Mouse (Mus musculus) forebrain, embryonic 16.5 days (tissue): ENCODE results near the gene Zfr. TPM values are rescaled to one million over a fixed set of nuclear protein-coding genes. Genes with fewer than 3 reads are reported as not detected.

ENCODE experiments used
- ATAC-seq: fragments of 200-750 bp; cut with Nextera tagmentation; 2 replicates; pipeline ENCODE4 v1.8.0; 2017; ENCODE audit warnings: mild to moderate bottlenecking, moderate library complexity
- H3K27ac ChIP-seq: fragments of 300-500 bp; sonication (generic); 2 replicates; pipeline ENCODE4 v1.5.1; 2014; ENCODE audit warnings: low read length, control low read depth
- H3K27me3 ChIP-seq: fragments of 300-500 bp; sonication (generic); replicated peaks from 2 replicates; pipeline ENCODE4 v1.6.1; 2014; ENCODE audit warnings: low read length; ENCODE audit not compliant: control insufficient read depth, insufficient read depth
- H3K36me3 ChIP-seq: fragments of 300-500 bp; sonication (generic); 2 replicates; pipeline ENCODE4 v1.6.1; 2014; ENCODE audit not compliant: control insufficient read depth, insufficient read depth
- H3K4me1 ChIP-seq: fragments of 300-500 bp; sonication (generic); replicated peaks from 2 replicates; pipeline ENCODE4 v1.6.1; 2014; ENCODE audit warnings: low read length; ENCODE audit not compliant: control insufficient read depth, insufficient read depth
- H3K4me2 ChIP-seq: fragments of 300-500 bp; sonication (generic); 2 replicates; pipeline ENCODE4 v1.6.1; 2014; ENCODE audit warnings: mild to moderate bottlenecking, low read length, control low read depth
- H3K4me3 ChIP-seq: fragments of 300-500 bp; sonication (generic); replicated peaks from 2 replicates; pipeline ENCODE4 v1.5.1; 2014; ENCODE audit warnings: mild to moderate bottlenecking, low read length, control low read depth
- H3K9ac ChIP-seq: fragments of 300-500 bp; sonication (generic); replicated peaks from 2 replicates; pipeline ENCODE4 v1.6.1; 2014; ENCODE audit warnings: low read depth, low read length, control low read depth
- H3K9me3 ChIP-seq: fragments of 300-500 bp; sonication (generic); 2 replicates; pipeline ENCODE4 v1.6.1; 2016; ENCODE audit warnings: low read length; ENCODE audit not compliant: control insufficient read depth
- WGBS: fragments of 180-500 bp; shearing (Covaris S2); extraction: QIAGEN DNeasy Blood & Tissue Kit; methylation state at CpG from one replicate; pipeline ENCODE4 v1.1.7; 2014; 5-methylcytosine and 5-hydroxymethylcytosine counted together
- polyA plus RNA-seq: library from polyadenylated mRNA; unstranded; fragments of >200 nt; fragmentation: Nextera tagmentation; extraction: Ambion mirVana; gene quantifications from 2 replicates; pipeline ENCODE4 v1.2.1, GENCODE M21; 2015

Zfr gene
- 124 and 142 TPM in 2 replicates for polyA plus RNA-seq

- Histone ChIP-seq H3K4me3 (peak within 1 kb of the TSS; percentile 73), H3K27ac (peak within 1 kb of the TSS; percentile 91), H3K9ac (peak within 1 kb of the TSS; percentile 95), H3K9me3 (no peaks in the 10 kb centered on the region), H3K4me2 (peak within 1 kb of the TSS; percentile 93), H3K4me1 (peaks cover 9% of the 10 kb centered on the region), H3K36me3 (no peaks in the 10 kb centered on the region), H3K27me3 (no peaks in the 10 kb centered on the region)
- peak; percentile 96 for ATAC-seq
- under 1% methylated on average over 53 of the region's 59 CpGs for WGBS
Measured at GRCm38 (mm10) chr15:12117242-12118092, at the start of gene Zfr. Gene Zfr (plus strand): TSS chr15:12117831.

- Histone ChIP-seq H3K4me2 (no peak overlapping the region), H3K36me3 (no peaks in the 10 kb centered on the region), H3K4me3 (no peak overlapping the region), H3K27ac (no peak overlapping the region), H3K27me3 (no peaks in the 10 kb centered on the region), H3K9me3 (no peaks in the 10 kb centered on the region), H3K9ac (no peak overlapping the region), H3K4me1 (peaks cover 9% of the 10 kb centered on the region)
- no peak for ATAC-seq
- WGBS: 41% methylated on average over 2 of the region's 2 CpGs
Measured at GRCm38 (mm10) chr15:12067971-12068370, 49.7 kb upstream of the Zfr start.

DNA sequence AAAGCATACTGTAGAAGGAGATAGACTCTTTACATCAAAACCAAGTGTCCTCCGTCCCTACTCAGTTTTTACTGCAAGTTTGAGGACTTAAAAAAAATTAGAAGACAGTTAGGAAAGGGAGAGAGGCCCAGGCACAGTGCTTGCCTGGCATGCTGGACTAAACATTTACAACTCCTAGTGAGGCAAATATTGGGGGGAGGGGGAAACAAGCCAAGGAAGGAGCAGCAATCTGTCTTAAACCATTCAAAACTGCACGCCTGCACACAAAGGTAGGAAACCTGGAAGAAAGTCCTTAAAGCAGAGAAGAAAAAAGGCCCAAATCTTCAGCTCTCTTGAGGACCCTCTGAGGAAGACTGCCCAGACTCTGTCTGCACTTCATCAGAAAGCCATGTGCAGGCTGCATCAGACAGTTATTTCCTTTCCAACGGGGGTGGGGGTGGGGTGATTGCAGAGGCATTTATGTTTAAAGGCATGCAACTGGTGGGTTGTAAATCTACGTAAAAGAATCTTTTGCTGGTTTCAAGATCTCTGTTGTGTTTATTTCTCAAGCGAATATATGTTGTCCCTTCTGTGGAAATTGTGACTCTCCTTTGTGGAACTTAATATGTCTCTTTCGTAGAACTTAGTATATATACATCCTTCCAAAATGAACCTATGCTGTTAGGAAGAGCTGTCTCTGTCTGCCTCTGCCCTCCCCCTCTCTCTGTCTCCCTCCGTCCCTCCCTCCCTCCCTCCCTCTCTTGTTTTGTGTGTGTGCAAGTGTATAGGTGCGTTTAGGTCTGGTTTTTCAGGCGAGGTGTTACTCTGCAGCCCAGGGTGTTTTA, 49.0 kb upstream of the Zfr start:
- Histone ChIP-seq H3K4me1 (peaks cover 9% of the 10 kb centered on the region), H3K9me3 (no peaks in the 10 kb centered on the region), H3K4me3 (no peak overlapping the region), H3K36me3 (no peaks in the 10 kb centered on the region), H3K9ac (no peak overlapping the region), H3K27me3 (no peaks in the 10 kb centered on the region), H3K27ac (no peak overlapping the region), H3K4me2 (no peak overlapping the region)
- WGBS: 68% methylated on average over 9 of the region's 9 CpGs
- no peak for ATAC-seq

DNA sequence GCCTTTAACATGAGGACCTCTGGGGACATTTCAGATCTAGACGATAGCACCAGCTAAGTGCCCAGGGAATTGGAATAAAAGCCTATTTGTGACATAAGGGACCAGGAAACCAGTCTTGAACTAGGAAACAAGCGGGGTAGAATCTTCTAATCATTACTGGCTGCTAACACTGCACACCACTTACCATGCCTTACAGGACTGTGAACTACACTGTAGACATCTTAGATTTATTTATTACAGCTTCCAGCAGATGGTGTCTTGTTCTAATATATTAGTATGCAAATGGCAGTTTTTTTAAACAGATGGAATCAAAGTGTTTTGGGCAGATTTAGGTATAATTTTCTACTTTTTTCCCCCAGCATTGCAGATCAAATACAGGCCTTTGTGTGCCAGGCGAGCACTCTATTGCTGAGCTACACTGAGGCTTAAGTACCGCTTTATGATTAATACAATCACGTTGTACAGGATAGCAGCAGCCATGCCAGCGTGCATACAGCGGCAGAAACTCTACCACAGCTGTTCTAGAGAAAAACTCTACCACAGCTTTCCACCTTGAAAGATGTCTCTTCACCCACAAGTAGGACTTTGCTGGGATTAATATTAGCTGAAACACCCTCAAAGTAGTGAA, 44.8 kb upstream of the Zfr start:
- no peak overlapping the region for H3K4me2 ChIP-seq
- H3K4me3 ChIP-seq: no peak overlapping the region
- H3K9ac ChIP-seq: no peak overlapping the region
- WGBS: 69% methylated on average over 7 of the region's 7 CpGs
- H3K27me3 ChIP-seq: no peaks in the 10 kb centered on the region
- no peaks in the 10 kb centered on the region; the same call in 1 of the 2 replicates for H3K4me1 ChIP-seq
- no peaks in the 10 kb centered on the region for H3K36me3 ChIP-seq
- peak overlapping the region; percentile 51; the same call in 1 of the 2 replicates for H3K27ac ChIP-seq
- H3K9me3 ChIP-seq: no peaks in the 10 kb centered on the region
- ATAC-seq: peak; percentile 80

- H3K27ac ChIP-seq: no peak overlapping the region
- H3K4me3 ChIP-seq: no peak overlapping the region
- no peaks in the 10 kb centered on the region for H3K36me3 ChIP-seq
- no peak overlapping the region for H3K4me2 ChIP-seq
- 78% methylated on average over 6 of the region's 6 CpGs for WGBS
- H3K27me3 ChIP-seq: no peaks in the 10 kb centered on the region
- ATAC-seq: no peak
- no peak overlapping the region for H3K9ac ChIP-seq
- no peaks in the 10 kb centered on the region for H3K9me3 ChIP-seq
- H3K4me1 ChIP-seq: no peaks in the 10 kb centered on the region
Measured at GRCm38 (mm10) chr15:12074426-12074825, 43.2 kb upstream of the Zfr start.

DNA sequence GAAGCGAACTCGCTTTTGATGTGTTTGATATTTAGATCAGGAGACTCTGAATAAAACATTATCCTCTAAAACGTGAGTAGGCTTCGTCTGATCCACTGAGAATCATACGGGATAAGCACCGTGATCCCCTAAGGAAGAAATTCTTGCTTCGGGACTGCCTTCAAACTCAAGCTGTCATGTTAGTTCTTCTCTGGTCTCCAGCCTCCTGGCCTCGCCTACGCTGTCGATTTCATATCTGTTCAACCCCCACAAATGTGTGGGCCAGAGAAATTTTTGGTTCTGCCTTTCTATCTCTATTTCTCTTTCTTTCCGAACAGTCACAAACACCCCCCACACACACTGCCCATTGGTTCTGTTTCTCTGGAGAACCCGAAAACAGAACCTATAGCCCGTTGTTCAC, 35.3 kb upstream of the Zfr start:
- no peaks in the 10 kb centered on the region for H3K36me3 ChIP-seq
- no peak overlapping the region for H3K4me2 ChIP-seq
- H3K9ac ChIP-seq: no peak overlapping the region
- no peaks in the 10 kb centered on the region for H3K9me3 ChIP-seq
- no peak overlapping the region for H3K27ac ChIP-seq
- H3K27me3 ChIP-seq: no peaks in the 10 kb centered on the region
- peaks cover 9% of the 10 kb centered on the region for H3K4me1 ChIP-seq
- no peak for ATAC-seq
- WGBS: 92% methylated on average over 13 of the region's 13 CpGs
- no peak overlapping the region for H3K4me3 ChIP-seq

DNA sequence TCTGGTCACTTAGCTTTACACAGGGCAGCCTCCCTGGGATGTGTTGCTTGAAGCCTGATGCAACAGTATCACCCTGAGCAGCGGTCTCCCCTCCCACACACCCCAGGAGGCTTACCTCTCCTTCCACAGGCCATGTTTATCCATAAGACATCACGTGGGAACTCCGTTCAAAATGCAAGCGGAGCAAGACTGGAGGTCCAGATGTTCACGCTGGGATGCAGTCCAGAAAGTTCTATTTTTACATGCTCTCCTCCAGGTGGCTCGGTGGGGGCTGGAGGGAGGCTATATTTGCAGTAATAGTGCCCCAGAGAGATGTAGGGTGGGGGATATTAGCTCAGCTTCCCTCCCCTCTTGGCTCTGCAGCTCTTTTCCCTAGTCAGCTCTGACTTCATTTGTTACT, 33.5 kb upstream of the Zfr start:
- WGBS: 46% methylated on average over 6 of the region's 6 CpGs
- no peak overlapping the region for H3K4me3 ChIP-seq
- H3K27ac ChIP-seq: no peak overlapping the region
- no peak overlapping the region for H3K4me2 ChIP-seq
- peaks cover 9% of the 10 kb centered on the region for H3K4me1 ChIP-seq
- no peaks in the 10 kb centered on the region for H3K27me3 ChIP-seq
- H3K36me3 ChIP-seq: no peaks in the 10 kb centered on the region
- no peak overlapping the region for H3K9ac ChIP-seq
- no peaks in the 10 kb centered on the region for H3K9me3 ChIP-seq
- ATAC-seq: peak; percentile 78

DNA sequence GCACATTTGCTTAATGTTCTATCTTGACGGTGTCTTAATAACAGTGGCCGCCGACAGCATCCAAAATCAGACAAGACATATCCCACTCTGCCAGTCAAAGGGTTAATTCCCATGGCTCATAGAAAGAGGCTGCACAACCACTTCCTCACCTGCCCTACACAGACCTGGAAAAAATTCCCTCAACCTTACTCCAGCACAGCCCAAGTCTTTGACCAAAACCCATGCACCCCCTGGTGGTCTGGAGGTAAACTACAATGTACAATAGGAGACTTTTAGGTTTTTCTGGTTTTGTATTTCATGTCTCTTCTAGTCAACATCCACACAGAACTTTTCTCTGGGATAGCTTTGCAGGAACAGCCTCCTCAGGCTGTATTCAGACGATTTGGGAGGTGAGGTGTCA, 32.8 kb upstream of the Zfr start:
- Histone ChIP-seq H3K36me3 (no peaks in the 10 kb centered on the region), H3K27me3 (no peaks in the 10 kb centered on the region), H3K4me1 (peaks cover 9% of the 10 kb centered on the region), H3K9ac (no peak overlapping the region), H3K27ac (no peak overlapping the region), H3K9me3 (no peaks in the 10 kb centered on the region), H3K4me3 (no peak overlapping the region), H3K4me2 (no peak overlapping the region)
- no peak for ATAC-seq
- 89% methylated on average over 4 of the region's 4 CpGs for WGBS

- WGBS: 85% methylated on average over 5 of the region's 5 CpGs
- no peak for ATAC-seq
Measured at GRCm38 (mm10) chr15:12087634-12088033, 30.0 kb upstream of the Zfr start.

More at GRCm38 (mm10) chr15:12087634-12088033, 30.0 kb upstream of the Zfr start:
- no peaks in the 10 kb centered on the region for H3K27me3 ChIP-seq
- H3K4me1 ChIP-seq: peaks cover 9% of the 10 kb centered on the region
- no peak overlapping the region for H3K9ac ChIP-seq
- no peak overlapping the region for H3K4me3 ChIP-seq
- no peaks in the 10 kb centered on the region for H3K9me3 ChIP-seq
- H3K36me3 ChIP-seq: no peaks in the 10 kb centered on the region
- H3K4me2 ChIP-seq: no peak overlapping the region
- H3K27ac ChIP-seq: no peak overlapping the region
